In genomic region chr9:113044556-113045178, GRCm38 (mm10) we compare ENCODE assay signal across 16 mouse cellular contexts.
A peak's percentile ranks its signal among the peaks of the same experiment; 100 is the strongest.
DNase-seq lines count a peak whose midpoint lies in the region; ATAC-seq and TF ChIP-seq lines count a peak whose summit lies in the region.
"Had no signal": no experiment of that assay in that cellular context is flagged by ENCODE, and none has a peak within 500 bp of the region (broad histone marks: within the 10 kb centered on the region; RNA-seq: fewer than 3 reads in every experiment).

No protein-coding gene starts in this region.

- no peak for TF ChIP-seq CTCF in liver, embryonic 14.5 days (IDR thresholded peaks at IDR 0.05; ENCODE audit: low read depth)

- H3K27ac ChIP-seq in liver, embryonic 14.5 days = no peak overlapping the region
- H3K27ac ChIP-seq: heart, embryonic 13.5 days; hindbrain, embryonic 14.5 days; limb, embryonic 10.5 days had no signal

- 52% methylated on average over 4 of the region's 4 CpGs for WGBS in liver, embryonic 14.5 days (ENCODE audit: insufficient replicate concordance)

- H3K27me3 ChIP-seq in liver, embryonic 14.5 days (ENCODE audit: control insufficient read depth, insufficient read depth, low read length) = no peaks in the 10 kb centered on the region
- H3K27me3 ChIP-seq: heart, embryonic 13.5 days had no signal

- H3K9ac ChIP-seq in liver, embryonic 14.5 days (replicated peaks) = no peak overlapping the region
- H3K9ac ChIP-seq: heart, embryonic 13.5 days; hindbrain, embryonic 14.5 days had no signal

- no peaks in the 10 kb centered on the region for H3K36me3 ChIP-seq in liver, embryonic 14.5 days (replicated peaks; ENCODE audit: control insufficient read depth, insufficient read depth, low read depth)
- H3K36me3 ChIP-seq: heart, embryonic 13.5 days; limb, embryonic 10.5 days had no signal

- H3K4me2 ChIP-seq in liver, embryonic 14.5 days (ENCODE audit: low read depth) = no peak overlapping the region
- H3K4me2 ChIP-seq: heart, embryonic 13.5 days; hindbrain, embryonic 14.5 days had no signal

- H3K9me3 ChIP-seq in liver, embryonic 14.5 days (ENCODE audit: control insufficient read depth, low read length) = no peaks in the 10 kb centered on the region
- H3K9me3 ChIP-seq: heart, embryonic 13.5 days; limb, embryonic 10.5 days had no signal

- intact Hi-C loops in left cerebral cortex, postnatal 25 days (cut with DNase I) = no loop called here

- DNase-seq in left cerebral cortex, postnatal 25 days (ENCODE audit: low spot score in 2 of 2) = peak; percentile 24 to 79
- DNase-seq in left cerebral cortex, adult 8-10 months (ENCODE audit: low spot score in 2 of 2) = no peak
- DNase-seq in cerebellum, adult 18-20 months = peak; percentile 23 to 39
- peak; percentile 27 to 56 for DNase-seq in cerebellum, postnatal 36 days
- DNase-seq in liver, embryonic 14.5 days (ENCODE audit: low read depth in 3 of 3, low spot score in 3 of 3) = peak in 2 of 3 experiments; percentile 0 to 3
- no peak for DNase-seq in adrenal gland, adult 8-10 months
- no peak for DNase-seq in lung, postnatal 14 days
- DNase-seq in adrenal gland, postnatal 36 days = no peak
- DNase-seq: gastrocnemius, postnatal 36 days; kidney, adult 18-20 months; kidney, postnatal 36 days; thymus, postnatal 36 days had no signal

- H3K4me1 ChIP-seq in liver, embryonic 14.5 days (replicated peaks; ENCODE audit: control insufficient read depth in 2 of 2, insufficient read depth in 2 of 2, low read length in 1 of 2) = no peaks in the 10 kb centered on the region
- H3K4me1 ChIP-seq: heart, embryonic 13.5 days; limb, embryonic 10.5 days had no signal

- TF ChIP-seq EP300 in liver, embryonic 14.5 days (IDR thresholded peaks at IDR 0.05; ENCODE audit: low read depth) = no peak

- no peak overlapping the region for H3K4me3 ChIP-seq in liver, embryonic 14.5 days (ENCODE audit: insufficient read depth in 1 of 2, low read depth in 2 of 2, low read length in 2 of 2)
- H3K4me3 ChIP-seq: heart, embryonic 13.5 days; limb, embryonic 10.5 days had no signal

- peak; percentile 57 for ATAC-seq in liver, embryonic 14.5 days (ENCODE audit: insufficient read depth)
- ATAC-seq: CD4-positive, CD25-positive, alpha-beta regulatory T cell, adult 4 months had no signal

Comparison
In these comparisons a context has a peak if more than half of its experiments do, and no peak if none do; other contexts are left out.
1. DNase-seq: peak in left cerebral cortex, postnatal 25 days (2 of 2), cerebellum, adult 18-20 months (2 of 2), cerebellum, postnatal 36 days (2 of 2) and liver, embryonic 14.5 days (2 of 3); none in left cerebral cortex, adult 8-10 months (0 of 2), adrenal gland, adult 8-10 months (single experiment), lung, postnatal 14 days (single experiment) and adrenal gland, postnatal 36 days (0 of 2).